Mouse (Mus musculus): ENCODE measurements around the gene Tgfbi.

DNA sequence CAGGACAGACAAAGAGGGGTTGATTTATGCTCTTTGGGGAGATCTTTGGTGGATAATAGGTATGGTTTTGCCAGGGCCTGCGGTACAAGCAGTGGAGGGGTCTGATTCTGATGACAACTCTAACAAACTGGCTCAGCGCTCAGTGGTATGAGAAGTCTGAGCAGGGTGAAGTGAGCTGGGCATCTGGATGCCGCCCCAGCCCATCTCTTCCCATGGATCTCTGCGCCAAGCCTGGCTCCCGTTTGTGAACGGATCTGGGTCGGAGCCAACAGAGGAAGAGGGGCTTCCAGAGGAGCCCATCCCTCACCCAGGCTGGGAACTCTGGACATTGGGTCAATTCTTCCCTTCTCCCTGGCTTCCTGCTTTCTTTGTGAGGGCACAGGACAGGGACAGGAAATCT lies 74.0 kb downstream of the Tgfbi start:
- TF ChIP-seq TCF3 (IDR thresholded peaks at IDR 0.05; ENCODE audit: insufficient read length, low read depth) (no peak), POLR2A (IDR thresholded peaks at IDR 0.05; ENCODE audit: insufficient read length, low read depth) (no peak)

Measured in myocyte (in vitro differentiated cells).